Mouse (Mus musculus) left cerebral cortex, postnatal 36 days (tissue): ENCODE results near the gene Ppp1r1b. TPM values are rescaled to one million over a fixed set of nuclear protein-coding genes. Genes with fewer than 3 reads are reported as not detected.

Source experiments
- total RNA-seq, 2 experiments: library from RNA; stranded (reverse); gene quantifications; 2 replicates each; pipeline ENCODE4 v1.2.3; 2021

The Ppp1r1b gene
- total RNA-seq, 2 experiments from 2014 or later, result 225 to 274 TPM

Other genes with a start within 250 kb of the Ppp1r1b start
- 10 to 100 TPM; 36.0 to 42.2 TPM for gene Fbxl20, start 198.0 kb upstream of the Ppp1r1b start, total RNA-seq
- gene Med1, start 155.1 kb upstream of the Ppp1r1b start, total RNA-seq, result 10 to 100 TPM; 50.4 to 59.8 TPM
- 10 to 100 TPM; 34.4 to 44.4 TPM for gene Cdk12, start 145.3 kb upstream of the Ppp1r1b start, total RNA-seq
- gene Neurod2, start 18.8 kb upstream of the Ppp1r1b start, total RNA-seq, result 10 to 100 TPM; 65.2 to 77.3 TPM
- 10 to 100 TPM; 35.9 to 39.3 TPM for gene Stard3, start 10.0 kb downstream of the Ppp1r1b start, total RNA-seq
- gene Tcap, start 35.4 kb downstream of the Ppp1r1b start, total RNA-seq, result 10 to 100 TPM; 11.8 to 14.4 TPM
- gene Pnmt, start 38.0 kb downstream of the Ppp1r1b start, total RNA-seq, result under 1 TPM; 0.34 to 0.47 TPM
- 10 to 100 TPM in 1 of 2 experiments, 1 to 10 TPM in 1; 9.9 to 10.9 TPM for gene Pgap3, start 52.1 kb downstream of the Ppp1r1b start, total RNA-seq
- 1 to 10 TPM; 1.7 to 2.4 TPM for gene Erbb2, start 64.1 kb downstream of the Ppp1r1b start, total RNA-seq
- 100 to 1,000 TPM; 100 to 126 TPM for gene Mien1, start 90.6 kb downstream of the Ppp1r1b start, total RNA-seq
- gene Grb7, start 98.0 kb downstream of the Ppp1r1b start, total RNA-seq, result 1 to 10 TPM; 2.8 to 2.9 TPM
- not detected for gene Ikzf3, start 197.6 kb downstream of the Ppp1r1b start, total RNA-seq
- under 1 TPM in 1 of 2 experiments, not detected in 1; 0.20 TPM for gene Zpbp2, start 202.7 kb downstream of the Ppp1r1b start, total RNA-seq
- gene Ormdl3, start 239.0 kb downstream of the Ppp1r1b start, total RNA-seq, result 10 to 100 TPM; 46.5 to 47.8 TPM
- gene Lrrc3c, start 249.9 kb downstream of the Ppp1r1b start, total RNA-seq, result not detected